Mouse (Mus musculus): ENCODE data around the gene Usp33. TPM values are rescaled to one million over a fixed set of nuclear protein-coding genes. Genes with fewer than 3 reads are reported as not detected.

The Usp33 gene
- total RNA-seq, 2 experiments from 2014 or later: 66.7 to 82.3 TPM

- ATAC-seq (replicated peaks; ENCODE audit: low FRiP score, poor library complexity, severe bottlenecking): no peak
Observed at GRCm38 (mm10) chr3:152396988-152397314, 50.7 kb downstream of the Usp33 start.

- 0 out of 2 replicates have a peak, but pooled peaks have one; percentile 5 for ATAC-seq (replicated peaks; ENCODE audit: low FRiP score, poor library complexity, severe bottlenecking)
Observed at GRCm38 (mm10) chr3:152397335-152397940, 51.2 kb downstream of the Usp33 start.

GRCm38 (mm10) chr3:152400441-152400840 is 54.2 kb downstream of the Usp33 start:
- ATAC-seq (replicated peaks; ENCODE audit: low FRiP score, poor library complexity, severe bottlenecking): no peak

- no peak for ATAC-seq (replicated peaks; ENCODE audit: low FRiP score, poor library complexity, severe bottlenecking)
Observed at GRCm38 (mm10) chr3:152400875-152401274, 54.6 kb downstream of the Usp33 start.

GRCm38 (mm10) chr3:152401964-152402670 is 55.8 kb downstream of the Usp33 start:
- no peak for ATAC-seq (replicated peaks; ENCODE audit: low FRiP score, poor library complexity, severe bottlenecking)

GRCm38 (mm10) chr3:152402671-152403066 is 56.4 kb downstream of the Usp33 start:
- no peak for ATAC-seq (replicated peaks; ENCODE audit: low FRiP score, poor library complexity, severe bottlenecking)

GRCm38 (mm10) chr3:152403827-152404226 is 57.5 kb downstream of the Usp33 start:
- ATAC-seq (replicated peaks; ENCODE audit: low FRiP score, poor library complexity, severe bottlenecking): no peak

- ATAC-seq (replicated peaks; ENCODE audit: low FRiP score, poor library complexity, severe bottlenecking): no peak
Observed at GRCm38 (mm10) chr3:152405420-152405819, 59.1 kb downstream of the Usp33 start.

- no peak for ATAC-seq (replicated peaks; ENCODE audit: low FRiP score, poor library complexity, severe bottlenecking)
Observed at GRCm38 (mm10) chr3:152405978-152406640, 59.8 kb downstream of the Usp33 start.

GRCm38 (mm10) chr3:152410980-152411551 is 64.8 kb downstream of the Usp33 start:
- peak; percentile 34; the same call in 1 of the 2 replicates for ATAC-seq (replicated peaks; ENCODE audit: low FRiP score, poor library complexity, severe bottlenecking)

GRCm38 (mm10) chr3:152412362-152412761 is 66.1 kb downstream of the Usp33 start:
- no peak for ATAC-seq (replicated peaks; ENCODE audit: low FRiP score, poor library complexity, severe bottlenecking)

- ATAC-seq (replicated peaks; ENCODE audit: low FRiP score, poor library complexity, severe bottlenecking): no peak
Observed at GRCm38 (mm10) chr3:152428925-152429324, 82.6 kb downstream of the Usp33 start.

- no peak for ATAC-seq (replicated peaks; ENCODE audit: low FRiP score, poor library complexity, severe bottlenecking)
Observed at GRCm38 (mm10) chr3:152432677-152433076, 86.4 kb downstream of the Usp33 start.

GRCm38 (mm10) chr3:152435590-152435989 is 89.3 kb downstream of the Usp33 start:
- ATAC-seq (replicated peaks; ENCODE audit: low FRiP score, poor library complexity, severe bottlenecking): no peak

GRCm38 (mm10) chr3:152438068-152438467 is 91.8 kb downstream of the Usp33 start:
- no peak for ATAC-seq (replicated peaks; ENCODE audit: low FRiP score, poor library complexity, severe bottlenecking)

- no peak for ATAC-seq (replicated peaks; ENCODE audit: low FRiP score, poor library complexity, severe bottlenecking)
Observed at GRCm38 (mm10) chr3:152442795-152443194, 96.5 kb downstream of the Usp33 start.

Other genes with a start within 250 kb of the Usp33 start
- not detected in 2 replicates for gene Gipc2, start 180.2 kb upstream of the Usp33 start, total RNA-seq (2015; ENCODE audit: low replicate concordance)
- gene Gipc2, start 180.2 kb upstream of the Usp33 start, total RNA-seq (2017; ENCODE audit: low replicate concordance): not detected in 2 replicates
- gene Dnajb4, start 136.2 kb upstream of the Usp33 start, total RNA-seq (2015; ENCODE audit: low replicate concordance): 106 and 107 TPM in 2 replicates
- gene Dnajb4, start 136.2 kb upstream of the Usp33 start, total RNA-seq (2017; ENCODE audit: low replicate concordance): 101 and 164 TPM in 2 replicates
- 152 and 157 TPM in 2 replicates for gene Fubp1, start 136.1 kb upstream of the Usp33 start, total RNA-seq (2015; ENCODE audit: low replicate concordance)
- gene Fubp1, start 136.1 kb upstream of the Usp33 start, total RNA-seq (2017; ENCODE audit: low replicate concordance): 169 and 197 TPM in 2 replicates
- not detected in 2 replicates for gene Nexn, start 80.1 kb upstream of the Usp33 start, total RNA-seq (2015; ENCODE audit: low replicate concordance)
- not detected in 2 replicates for gene Nexn, start 80.1 kb upstream of the Usp33 start, total RNA-seq (2017; ENCODE audit: low replicate concordance)
- 2.1 and 6.5 TPM in 2 replicates for gene Miga1, start 6.1 kb upstream of the Usp33 start, total RNA-seq (2015; ENCODE audit: low replicate concordance)
- gene Miga1, start 6.1 kb upstream of the Usp33 start, total RNA-seq (2017; ENCODE audit: low replicate concordance): 2.3 and 3.3 TPM in 2 replicates
- gene Zzz3, start 49.0 kb downstream of the Usp33 start, total RNA-seq (2015; ENCODE audit: low replicate concordance): 43.2 and 55.3 TPM in 2 replicates
- gene Zzz3, start 49.0 kb downstream of the Usp33 start, total RNA-seq (2017; ENCODE audit: low replicate concordance): 42.9 and 44.8 TPM in 2 replicates